Mouse (Mus musculus) neural tube, embryonic 14.5 days (tissue): ENCODE data around the gene Klk10. TPM values are rescaled to one million over a fixed set of nuclear protein-coding genes. Genes with fewer than 3 reads are reported as not detected.
A peak's percentile ranks its signal among the peaks of the same experiment; 100 is the strongest.

ENCODE experiments used
- ATAC-seq: fragments of 200-750 bp; cut with Nextera tagmentation; 2 replicates; pipeline ENCODE4 v1.8.0; 2017; ENCODE audit warnings: low read depth, mild to moderate bottlenecking, moderate TSS enrichment, moderate library complexity
- H3K27ac ChIP-seq: fragments of 300-500 bp; sonication (generic); 2 replicates; pipeline ENCODE4 v1.5.1; 2014; ENCODE audit warnings: low read depth, mild to moderate bottlenecking, control low read depth, low read length, moderate library complexity, mixed read lengths
- H3K27me3 ChIP-seq: fragments of 300-500 bp; sonication (generic); 2 replicates; pipeline ENCODE4 v1.6.1; 2014; ENCODE audit warnings: low read length; ENCODE audit not compliant: control insufficient read depth, insufficient read depth
- H3K36me3 ChIP-seq: fragments of 300-500 bp; sonication (generic); 2 replicates; pipeline ENCODE4 v1.6.1; 2014; ENCODE audit warnings: low read length, mixed read lengths; ENCODE audit not compliant: control insufficient read depth, insufficient read depth
- H3K4me1 ChIP-seq: fragments of 300-500 bp; sonication (generic); 2 replicates; pipeline ENCODE4 v1.6.1; 2014; ENCODE audit warnings: low read length; ENCODE audit not compliant: control insufficient read depth, insufficient read depth
- H3K4me2 ChIP-seq: fragments of 300-500 bp; sonication (generic); 2 replicates; pipeline ENCODE4 v1.6.1; 2014; ENCODE audit warnings: mild to moderate bottlenecking, low read depth, low read length, control low read depth
- H3K4me3 ChIP-seq: fragments of 300-500 bp; sonication (generic); 2 replicates; pipeline ENCODE4 v1.5.1; 2014; ENCODE audit warnings: low read depth, low read length, control low read depth, mixed read lengths
- H3K9ac ChIP-seq: fragments of 300-500 bp; sonication (generic); replicated peaks from 2 replicates; pipeline ENCODE4 v1.6.1; 2014; ENCODE audit warnings: low read depth, mild to moderate bottlenecking, control low read depth, low read length, mixed read lengths
- H3K9me3 ChIP-seq: fragments of 300-500 bp; sonication (generic); 2 replicates; pipeline ENCODE4 v1.6.1; 2016; ENCODE audit warnings: low read length; ENCODE audit not compliant: control insufficient read depth
- WGBS: fragments of 180-500 bp; shearing (Covaris S2); extraction: QIAGEN DNeasy Blood & Tissue Kit; methylation state at CpG from one replicate; pipeline ENCODE4 v1.1.7; 2014; 5-methylcytosine and 5-hydroxymethylcytosine counted together
- polyA plus RNA-seq: library from polyadenylated mRNA; unstranded; fragments of >200 nt; fragmentation: Nextera tagmentation; extraction: Ambion mirVana; gene quantifications from 2 replicates; pipeline ENCODE4 v1.2.1, GENCODE M21; 2014

Klk10 gene
- polyA plus RNA-seq, 1 experiment from 2014 or later, result not detected

DNA sequence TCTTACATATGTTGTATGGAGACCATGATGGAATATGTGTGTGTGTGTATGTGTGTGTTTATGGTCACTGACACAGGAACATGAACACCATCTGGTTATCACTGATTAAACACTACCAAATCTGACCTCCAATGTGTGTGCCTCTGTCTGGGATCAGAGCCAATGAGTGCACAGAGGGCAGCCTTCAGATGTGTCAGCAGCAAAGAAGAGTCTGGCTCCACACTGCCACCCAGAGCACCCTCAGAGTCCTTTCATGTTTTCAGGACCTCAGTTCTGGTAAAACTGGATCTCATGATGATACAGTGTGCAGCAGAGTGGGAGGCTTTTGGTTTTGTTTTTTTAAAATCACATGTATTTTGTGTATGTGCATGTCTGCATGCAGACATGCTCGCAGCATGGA, 4.5 kb downstream of the Klk10 start:
- no peaks in the 10 kb centered on the region for H3K9me3 ChIP-seq
- no peak overlapping the region for H3K4me2 ChIP-seq
- no peaks in the 10 kb centered on the region for H3K36me3 ChIP-seq
- no peak overlapping the region for H3K4me3 ChIP-seq
- WGBS, result 81% methylated on average over 1 of the region's 1 CpGs
- no peaks in the 10 kb centered on the region for H3K27me3 ChIP-seq
- H3K27ac ChIP-seq, result no peak overlapping the region
- H3K4me1 ChIP-seq, result 0 out of 2 replicates have a peak, but pooled peaks cover 6% of the 10 kb centered on the region
- ATAC-seq, result no peak
- H3K9ac ChIP-seq, result no peak overlapping the region

DNA sequence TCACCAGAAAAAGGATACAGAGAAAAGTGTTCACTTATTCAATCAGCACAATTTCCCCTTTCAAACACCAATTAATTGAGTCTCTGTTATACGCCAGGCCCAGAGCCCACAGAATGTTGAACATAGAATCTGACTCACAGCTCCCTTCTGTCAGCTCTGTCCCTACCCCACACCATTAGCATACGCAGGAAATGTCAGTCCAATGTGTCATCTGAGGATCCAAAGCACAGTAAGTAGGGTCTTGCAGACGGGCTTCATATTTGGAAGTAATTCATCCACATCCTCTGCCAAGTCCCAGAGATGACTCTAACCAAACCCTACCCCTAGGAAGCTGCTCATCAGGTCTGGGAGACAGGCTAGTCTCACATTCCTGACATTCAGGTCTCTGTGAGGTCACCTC, 7.3 kb downstream of the Klk10 start:
- WGBS, result 72% methylated on average over 3 of the region's 3 CpGs
- no peak overlapping the region for H3K27ac ChIP-seq
- no peak overlapping the region for H3K4me2 ChIP-seq
- no peaks in the 10 kb centered on the region for H3K9me3 ChIP-seq
- no peaks in the 10 kb centered on the region for H3K27me3 ChIP-seq
- no peaks in the 10 kb centered on the region for H3K4me1 ChIP-seq
- ATAC-seq, result no peak
- no peak overlapping the region for H3K4me3 ChIP-seq
- no peaks in the 10 kb centered on the region for H3K36me3 ChIP-seq
- no peak overlapping the region for H3K9ac ChIP-seq

DNA sequence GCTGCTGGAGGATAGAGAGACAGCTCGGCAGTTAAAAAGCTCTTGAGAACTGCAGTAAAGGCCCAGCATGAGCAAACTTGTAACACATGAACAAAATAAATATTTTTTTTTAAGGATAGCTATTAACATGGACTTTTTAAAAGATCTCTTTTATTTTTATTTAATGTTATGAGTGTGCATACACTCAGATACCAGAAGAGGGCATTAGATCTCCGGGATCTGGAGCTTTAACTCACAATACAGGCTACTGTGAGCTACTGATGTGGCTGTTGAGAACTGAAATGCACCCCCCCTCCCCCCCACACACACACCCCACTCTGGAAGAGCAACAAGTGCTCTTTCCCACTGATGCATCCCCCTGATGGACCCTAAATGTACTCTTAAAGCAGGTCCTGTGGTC, 8.5 kb downstream of the Klk10 start:
- Histone ChIP-seq H3K9me3 (no peaks in the 10 kb centered on the region), H3K4me3 (no peak overlapping the region), H3K4me2 (no peak overlapping the region), H3K9ac (no peak overlapping the region), H3K36me3 (no peaks in the 10 kb centered on the region), H3K4me1 (no peaks in the 10 kb centered on the region), H3K27me3 (no peaks in the 10 kb centered on the region), H3K27ac (no peak overlapping the region)
- WGBS, result 83% methylated on average over 2 of the region's 2 CpGs
- no peak for ATAC-seq

DNA sequence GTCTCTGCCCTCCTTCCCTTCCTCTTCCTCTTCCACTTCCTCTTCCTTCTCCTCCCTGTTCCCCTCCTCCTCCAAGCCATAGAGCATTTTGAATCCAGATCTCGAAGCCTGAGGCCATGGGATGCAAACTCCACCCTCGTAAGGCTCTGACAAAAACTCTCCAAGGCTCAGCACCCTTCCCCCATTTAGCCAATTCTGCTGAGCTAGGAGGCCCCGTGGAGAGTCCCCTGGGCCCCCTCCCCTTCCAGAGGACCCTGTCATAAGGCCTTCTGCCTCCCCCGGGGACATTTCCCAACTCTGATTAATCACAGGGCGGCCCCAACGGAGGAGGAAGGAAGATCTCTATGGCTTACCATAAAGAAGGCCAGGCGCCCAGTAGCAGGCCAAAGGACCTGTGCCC, 10.8 kb downstream of the Klk10 start, which contains the start of gene Klk9:
Gene Klk9 (plus strand): TSS at position 301 of the 400 bp plus-strand sequence.
- no peak for ATAC-seq

DNA sequence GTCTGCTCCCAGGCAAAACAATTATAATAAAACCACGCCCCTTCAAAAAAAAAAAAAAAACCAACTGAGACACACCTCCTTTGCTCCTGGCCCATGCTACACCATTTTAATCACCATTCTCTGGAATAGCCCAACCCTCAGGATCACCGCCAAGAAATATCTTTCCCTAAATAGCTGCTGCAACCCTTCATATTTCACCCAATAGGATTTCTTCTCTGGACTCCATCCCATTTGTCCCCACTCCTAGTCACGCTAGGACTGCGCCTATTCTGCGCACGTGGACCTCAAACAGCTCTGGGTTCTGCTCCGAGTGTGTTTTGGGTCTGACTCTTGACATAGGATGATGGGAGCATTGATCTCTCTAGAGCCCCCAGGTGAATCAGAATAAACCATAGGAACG, 15.5 kb downstream of the Klk10 start:
- H3K4me1 ChIP-seq, result peaks cover 4% of the 10 kb centered on the region; the same call in 1 of the 2 replicates
- ATAC-seq, result no peak
- 9% methylated on average over 8 of the region's 8 CpGs for WGBS

More for the DNA sequence above, 10.8 kb downstream of the Klk10 start, which contains the start of gene Klk9:
- Histone ChIP-seq H3K36me3 (no peaks in the 10 kb centered on the region), H3K27me3 (peaks cover 8% of the 10 kb centered on the region; the same call in 1 of the 2 replicates), H3K9ac (no peak within 1 kb of the TSS), H3K9me3 (no peaks in the 10 kb centered on the region), H3K27ac (no peak within 1 kb of the TSS), H3K4me1 (peaks cover 2% of the 10 kb centered on the region; the same call in 1 of the 2 replicates), H3K4me2 (no peak within 1 kb of the TSS), H3K4me3 (no peak within 1 kb of the TSS)
- WGBS, result 73% methylated on average over 7 of the region's 7 CpGs

DNA sequence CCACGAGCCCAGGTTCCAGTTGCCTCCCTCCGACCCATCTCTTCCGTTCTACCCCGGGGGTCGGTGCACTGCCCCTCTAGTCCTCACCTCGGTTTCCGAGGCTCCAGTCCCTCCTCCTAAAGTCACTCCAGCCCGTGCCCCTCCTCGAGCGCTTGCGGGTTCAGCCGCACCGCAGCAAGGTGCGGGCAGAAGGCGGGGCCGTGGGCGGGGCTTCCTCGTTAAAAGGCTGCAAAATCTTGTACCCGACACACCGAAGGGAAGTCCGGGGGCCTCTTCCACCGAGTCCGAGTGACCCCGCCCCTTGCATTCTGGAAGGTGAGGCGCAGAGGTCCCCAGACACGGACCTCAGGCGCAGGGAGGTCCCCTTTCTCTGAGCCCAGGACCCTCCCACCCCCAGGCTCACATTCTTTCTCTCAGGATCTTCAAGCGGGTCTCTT, 16.5 kb downstream of the Klk10 start, which contains the start of gene Klk8:
Gene Klk8 (plus strand): TSS at position 245 of the 437 bp plus-strand sequence.
- ATAC-seq, result peak; percentile 67
- Histone ChIP-seq H3K4me1 (peaks cover 4% of the 10 kb centered on the region; the same call in 1 of the 2 replicates), H3K27me3 (peaks cover 23% of the 10 kb centered on the region), H3K36me3 (no peaks in the 10 kb centered on the region), H3K27ac (no peak within 1 kb of the TSS), H3K9ac (peak within 1 kb of the TSS; percentile 48), H3K4me3 (peak within 1 kb of the TSS; percentile 39), H3K9me3 (no peaks in the 10 kb centered on the region), H3K4me2 (peak within 1 kb of the TSS; percentile 61)
- under 1% methylated on average over 28 of the region's 28 CpGs for WGBS

More for the DNA sequence above, 15.5 kb downstream of the Klk10 start:
- H3K9ac ChIP-seq, result peak overlapping the region; percentile 48
- H3K4me3 ChIP-seq, result peak overlapping the region; percentile 39
- no peak overlapping the region for H3K27ac ChIP-seq
- H3K4me2 ChIP-seq, result peak overlapping the region; percentile 61
- H3K36me3 ChIP-seq, result no peaks in the 10 kb centered on the region
- H3K9me3 ChIP-seq, result no peaks in the 10 kb centered on the region
- H3K27me3 ChIP-seq, result peaks cover 23% of the 10 kb centered on the region

DNA sequence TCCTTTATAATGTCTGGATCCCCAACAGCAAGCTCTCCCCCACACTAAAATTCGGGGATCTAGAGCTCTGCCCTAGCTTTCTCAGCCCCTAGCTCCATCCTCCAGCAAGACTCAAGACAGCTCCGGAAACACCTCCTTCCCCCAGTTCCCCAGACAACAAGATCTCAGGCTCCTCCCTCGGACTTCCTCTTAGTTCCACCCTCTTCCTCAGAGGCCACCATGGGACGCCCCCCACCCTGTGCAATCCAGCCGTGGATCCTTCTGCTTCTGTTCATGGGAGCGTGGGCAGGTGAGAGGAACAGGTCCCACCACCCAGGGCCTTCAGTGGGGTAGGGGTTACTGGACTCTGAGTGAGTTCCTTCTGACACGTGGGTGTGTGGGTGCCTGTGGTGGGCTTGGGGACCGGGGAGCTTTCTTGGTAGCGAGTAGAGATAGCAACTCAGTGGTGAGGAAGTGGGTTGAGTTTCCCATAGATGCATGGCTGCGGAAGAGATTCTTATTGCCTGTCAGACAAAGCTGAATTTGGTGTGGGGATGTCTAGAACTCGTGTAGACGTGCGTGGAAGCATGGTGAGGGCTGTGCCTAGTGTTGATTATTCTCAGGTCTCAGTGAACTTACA, 17.1 kb downstream of the Klk10 start:
- Histone ChIP-seq H3K9me3 (no peaks in the 10 kb centered on the region), H3K36me3 (no peaks in the 10 kb centered on the region), H3K9ac (peak overlapping the region; percentile 48; the same call in 1 of the 2 replicates), H3K4me1 (peaks cover 4% of the 10 kb centered on the region; the same call in 1 of the 2 replicates), H3K4me3 (peak overlapping the region; percentile 39), H3K27me3 (peaks cover 23% of the 10 kb centered on the region), H3K4me2 (peak overlapping the region; percentile 61), H3K27ac (no peak overlapping the region)
- WGBS, result 41% methylated on average over 13 of the region's 13 CpGs
- peak; percentile 20; the same call in 1 of the 2 replicates for ATAC-seq

DNA sequence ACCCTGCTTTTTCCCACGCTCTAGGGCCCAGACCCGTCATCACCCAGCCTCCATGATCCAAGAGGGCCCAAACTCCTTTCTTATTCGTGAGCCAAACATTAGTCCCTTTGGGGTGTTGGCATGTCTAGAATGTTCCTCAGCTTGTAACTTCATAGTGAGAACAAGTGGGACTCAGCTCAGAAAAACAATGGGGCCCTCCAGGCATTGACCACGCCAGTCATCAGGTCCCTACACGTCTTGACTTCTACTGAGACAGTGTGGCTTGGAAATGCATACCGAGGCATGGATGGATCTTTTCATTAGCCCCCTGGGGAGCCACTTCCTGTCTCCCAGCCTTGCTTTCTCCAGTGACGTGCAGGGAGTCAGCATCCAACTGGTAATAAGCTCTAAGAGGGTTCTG, 19.0 kb downstream of the Klk10 start:
- peaks cover 4% of the 10 kb centered on the region; the same call in 1 of the 2 replicates for H3K4me1 ChIP-seq
- H3K9ac ChIP-seq, result no peak overlapping the region
- H3K36me3 ChIP-seq, result no peaks in the 10 kb centered on the region
- peaks cover 23% of the 10 kb centered on the region for H3K27me3 ChIP-seq
- no peaks in the 10 kb centered on the region for H3K9me3 ChIP-seq
- 77% methylated on average over 7 of the region's 7 CpGs for WGBS
- no peak overlapping the region for H3K4me3 ChIP-seq
- no peak overlapping the region for H3K4me2 ChIP-seq
- no peak for ATAC-seq
- H3K27ac ChIP-seq, result no peak overlapping the region

DNA sequence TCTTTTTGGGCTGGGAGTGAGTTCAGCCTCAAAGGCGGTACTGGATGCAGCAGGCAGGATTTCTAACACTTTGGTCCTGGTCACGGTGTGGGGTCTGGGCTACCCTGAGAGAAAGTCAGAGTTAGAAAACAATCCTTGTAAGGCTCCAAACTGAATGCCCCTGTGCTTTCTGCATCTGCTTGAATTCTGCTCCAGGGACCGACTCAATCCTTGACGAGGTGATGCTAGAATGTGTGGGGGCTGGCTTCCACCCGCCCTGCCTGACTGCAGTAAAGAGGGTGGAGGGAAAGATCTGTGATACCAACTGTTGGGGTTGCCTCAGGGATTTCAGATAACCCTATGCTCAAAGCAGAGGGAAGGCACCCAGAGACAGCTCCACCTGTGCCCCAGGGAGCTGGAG, 30.2 kb downstream of the Klk10 start, which contains the start of gene Klk7:
Gene Klk7 (plus strand): TSS at position 301 of the 400 bp plus-strand sequence.
- 65% methylated on average over 5 of the region's 5 CpGs for WGBS
- no peaks in the 10 kb centered on the region for H3K27me3 ChIP-seq
- no peaks in the 10 kb centered on the region for H3K36me3 ChIP-seq
- ATAC-seq, result no peak
- no peak within 1 kb of the TSS for H3K4me2 ChIP-seq
- no peak within 1 kb of the TSS for H3K9ac ChIP-seq
- no peaks in the 10 kb centered on the region for H3K4me1 ChIP-seq
- H3K4me3 ChIP-seq, result no peak within 1 kb of the TSS
- H3K9me3 ChIP-seq, result no peaks in the 10 kb centered on the region
- no peak within 1 kb of the TSS for H3K27ac ChIP-seq
